In genomic region chr4:153188504-153189031, GRCm38 (mm10) we compare ENCODE assay signal across 10 mouse cellular contexts.
DNase-seq lines count a peak whose midpoint lies in the region; ATAC-seq lines count a peak whose summit lies in the region.
"Had no signal": no experiment of that assay in that cellular context is flagged by ENCODE, and none has a peak within 500 bp of the region (broad histone marks: within the 10 kb centered on the region; RNA-seq: fewer than 3 reads in every experiment).

No protein-coding gene starts in this region.

- no peaks in the 10 kb centered on the region for H3K9me3 ChIP-seq in heart, embryonic 13.5 days
- H3K9me3 ChIP-seq in forebrain, embryonic 14.5 days (replicated peaks; ENCODE audit: control insufficient read depth, low read length) = no peaks in the 10 kb centered on the region
- H3K9me3 ChIP-seq in midbrain, embryonic 12.5 days = no peaks in the 10 kb centered on the region

- no peak for DNase-seq in heart, adult 18-20 months
- DNase-seq in R1 (ENCODE audit: low read depth, low spot score) = peak; percentile 57
- DNase-seq in forebrain, embryonic 14.5 days (ENCODE audit: low spot score) = peak; percentile 72
- DNase-seq in lung, adult 18-20 months = no peak
- no peak for DNase-seq in lung, postnatal 14 days
- DNase-seq: adrenal gland, adult 8-10 months; heart, postnatal 36 days had no signal

- no peaks in the 10 kb centered on the region for H3K36me3 ChIP-seq in heart, embryonic 13.5 days
- no peaks in the 10 kb centered on the region for H3K36me3 ChIP-seq in forebrain, embryonic 14.5 days (ENCODE audit: control insufficient read depth, insufficient read depth, low read length)
- no peaks in the 10 kb centered on the region for H3K36me3 ChIP-seq in midbrain, embryonic 12.5 days

- no peak for ATAC-seq in heart, embryonic 13.5 days (ENCODE audit: extremely low read depth, insufficient number of reproducible peaks, low FRiP score, low TSS enrichment)
- peak; percentile 70 for ATAC-seq in forebrain, embryonic 14.5 days
- ATAC-seq in midbrain, embryonic 12.5 days (ENCODE audit: low FRiP score, low read depth) = peak; percentile 58; the same call in 1 of the 2 replicates
- no peak for ATAC-seq in inflammation-experienced regulatory T-cells, adult 6 months

- H3K4me2 ChIP-seq in heart, embryonic 13.5 days = peak overlapping the region; percentile 28
- H3K4me2 ChIP-seq in forebrain, embryonic 14.5 days (ENCODE audit: low read length) = peak overlapping the region; percentile 49
- H3K4me2 ChIP-seq in midbrain, embryonic 12.5 days (replicated peaks) = peak overlapping the region; percentile 50

- H3K4me1 ChIP-seq in heart, embryonic 13.5 days = peaks cover 14% of the 10 kb centered on the region
- peaks cover 10% of the 10 kb centered on the region for H3K4me1 ChIP-seq in forebrain, embryonic 14.5 days (ENCODE audit: control insufficient read depth, insufficient read depth, low read length)
- peaks cover 16% of the 10 kb centered on the region for H3K4me1 ChIP-seq in midbrain, embryonic 12.5 days

- peaks cover 41% of the 10 kb centered on the region for H3K27me3 ChIP-seq in heart, embryonic 13.5 days (replicated peaks)
- H3K27me3 ChIP-seq in forebrain, embryonic 14.5 days (replicated peaks; ENCODE audit: control insufficient read depth, insufficient read depth, low read length) = 0 out of 2 replicates have a peak, but pooled peaks cover 4% of the 10 kb centered on the region
- H3K27me3 ChIP-seq in midbrain, embryonic 12.5 days = peaks cover 94% of the 10 kb centered on the region

- no peak overlapping the region for H3K27ac ChIP-seq in heart, embryonic 13.5 days (replicated peaks)
- no peak overlapping the region for H3K27ac ChIP-seq in forebrain, embryonic 14.5 days (ENCODE audit: low read depth, low read length)
- no peak overlapping the region for H3K27ac ChIP-seq in midbrain, embryonic 12.5 days (replicated peaks)

- H3K4me3 ChIP-seq in heart, embryonic 13.5 days = no peak overlapping the region
- H3K4me3 ChIP-seq in forebrain, embryonic 14.5 days (ENCODE audit: low read depth, low read length) = no peak overlapping the region
- H3K4me3 ChIP-seq in midbrain, embryonic 12.5 days = peak overlapping the region; percentile 21

- 1% methylated on average over 17 of the region's 17 CpGs for WGBS in heart, embryonic 13.5 days
- WGBS in forebrain, embryonic 14.5 days = under 1% methylated on average over 14 of the region's 17 CpGs
- WGBS in midbrain, embryonic 12.5 days = under 1% methylated on average over 17 of the region's 17 CpGs

- no peak overlapping the region for H3K9ac ChIP-seq in heart, embryonic 13.5 days
- H3K9ac ChIP-seq in forebrain, embryonic 14.5 days (ENCODE audit: low read length) = peak overlapping the region; percentile 17; the same call in 1 of the 2 replicates
- H3K9ac ChIP-seq in midbrain, embryonic 12.5 days (replicated peaks) = no peak overlapping the region

Comparison
In these comparisons a context has a peak if more than half of its experiments do, and no peak if none do; other contexts are left out.
1. ATAC-seq: peak in forebrain, embryonic 14.5 days (single experiment) and midbrain, embryonic 12.5 days (single experiment); none in heart, embryonic 13.5 days (single experiment) and inflammation-experienced regulatory T-cells, adult 6 months (single experiment).
2. DNase-seq: peak in R1 (single experiment) and forebrain, embryonic 14.5 days (single experiment); none in heart, adult 18-20 months (0 of 2), lung, adult 18-20 months (0 of 2) and lung, postnatal 14 days (single experiment).
3. Peak in every context shown above with its lines, with median percentiles within 50 percentile points of each other: H3K4me2 ChIP-seq.